Mouse (Mus musculus): ENCODE results near the gene Prune1.

DNA sequence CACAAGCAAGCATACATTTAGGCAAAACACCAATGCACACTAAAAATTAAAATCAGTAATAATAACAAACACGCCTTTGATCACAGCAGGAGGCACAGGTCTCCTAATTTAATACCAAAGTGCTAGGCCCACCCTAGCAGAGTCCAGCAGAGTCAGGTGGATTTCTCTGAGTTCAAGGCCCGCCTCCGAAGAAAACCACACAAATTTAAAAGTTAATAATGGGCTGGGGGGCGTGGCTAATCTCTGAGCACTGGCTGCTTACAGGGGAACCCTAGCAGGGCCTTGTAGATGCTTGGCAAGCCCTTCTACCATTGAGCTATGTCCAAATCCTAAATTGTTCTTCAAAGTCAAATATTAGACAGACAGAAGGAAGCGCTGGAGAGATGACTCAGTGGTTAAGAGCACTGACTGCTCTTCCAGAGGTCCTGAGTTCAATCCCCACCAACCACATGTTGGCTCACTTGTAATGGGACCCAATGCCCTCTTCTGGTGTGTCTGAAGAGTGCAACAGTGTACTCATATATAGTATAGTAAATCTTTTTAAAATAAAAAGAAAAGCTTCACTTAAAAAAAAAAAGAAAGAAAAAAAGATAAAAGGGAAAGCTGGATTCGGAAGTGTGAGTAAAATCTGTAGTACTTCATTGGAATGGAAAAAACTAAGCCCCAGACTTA, 63.3 kb downstream of the Prune1 start:
- TF ChIP-seq POLR2A (IDR thresholded peaks at IDR 0.05; ENCODE audit: control insufficient read depth, low read depth, low read length) (no peak), CTCF (IDR thresholded peaks at IDR 0.05; ENCODE audit: control insufficient read depth, insufficient read depth, insufficient replicate concordance, low read depth, low read length) (no peak)

All from testis, adult 2 months (tissue).